Mouse (Mus musculus): ENCODE measurements at regions not wholly inside any gene's neighbourhood (a gene's known extent, or its start where the extent isn't known, plus 50 kb on each side); places are given as distances from the start of the nearest gene placed in this dataset.

- in situ Hi-C loops (cut with MboI, MseI) = loop anchor here in 1 of 2 experiments (5.0 kb wide), 1 partner anchor 103 kb away; no protein-coding TSS in a partner anchor
These were observed 53.4 kb upstream of the Jun start for GRCm38 (mm10) chr4:95105424-95105823.

DNA sequence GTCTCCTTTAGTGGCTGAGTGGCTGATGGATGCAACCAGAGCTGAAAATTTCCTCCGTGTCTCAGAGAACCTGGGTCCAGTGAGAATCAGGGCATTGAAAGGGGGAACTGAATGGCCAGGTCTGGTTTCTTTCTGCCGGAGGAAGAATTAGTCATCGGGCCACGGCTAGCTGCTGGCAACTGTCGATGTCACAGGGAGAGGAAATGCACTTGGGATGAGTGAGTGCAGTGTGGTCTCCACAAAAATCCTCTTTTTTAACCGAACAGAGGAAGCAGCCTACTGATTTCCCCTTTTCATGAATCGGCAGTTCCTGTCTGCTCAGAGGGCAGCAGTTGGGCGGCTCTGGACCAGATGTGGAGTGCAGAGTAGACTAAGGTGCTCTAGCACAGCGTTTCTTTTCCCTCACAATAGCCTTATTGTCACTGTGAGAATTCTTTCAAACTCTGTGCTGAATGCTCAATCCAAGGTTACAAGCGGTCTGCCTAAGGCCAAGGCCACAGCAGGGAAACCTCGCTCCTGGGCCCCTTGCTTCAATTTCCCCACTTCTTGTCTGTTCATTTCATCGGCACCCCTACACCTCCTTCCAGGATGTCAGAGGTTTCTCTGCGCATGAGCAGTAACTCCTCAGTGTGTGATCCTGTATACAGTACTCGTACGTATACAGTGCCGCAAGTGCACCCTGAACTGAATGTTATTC lies 54.1 kb upstream of the Jun start:
- in situ Hi-C loops (cut with MboI, MseI) = loop anchor here in 1 of 2 experiments (5.0 kb wide), 1 partner anchor 104 kb away; no protein-coding TSS in a partner anchor

DNA sequence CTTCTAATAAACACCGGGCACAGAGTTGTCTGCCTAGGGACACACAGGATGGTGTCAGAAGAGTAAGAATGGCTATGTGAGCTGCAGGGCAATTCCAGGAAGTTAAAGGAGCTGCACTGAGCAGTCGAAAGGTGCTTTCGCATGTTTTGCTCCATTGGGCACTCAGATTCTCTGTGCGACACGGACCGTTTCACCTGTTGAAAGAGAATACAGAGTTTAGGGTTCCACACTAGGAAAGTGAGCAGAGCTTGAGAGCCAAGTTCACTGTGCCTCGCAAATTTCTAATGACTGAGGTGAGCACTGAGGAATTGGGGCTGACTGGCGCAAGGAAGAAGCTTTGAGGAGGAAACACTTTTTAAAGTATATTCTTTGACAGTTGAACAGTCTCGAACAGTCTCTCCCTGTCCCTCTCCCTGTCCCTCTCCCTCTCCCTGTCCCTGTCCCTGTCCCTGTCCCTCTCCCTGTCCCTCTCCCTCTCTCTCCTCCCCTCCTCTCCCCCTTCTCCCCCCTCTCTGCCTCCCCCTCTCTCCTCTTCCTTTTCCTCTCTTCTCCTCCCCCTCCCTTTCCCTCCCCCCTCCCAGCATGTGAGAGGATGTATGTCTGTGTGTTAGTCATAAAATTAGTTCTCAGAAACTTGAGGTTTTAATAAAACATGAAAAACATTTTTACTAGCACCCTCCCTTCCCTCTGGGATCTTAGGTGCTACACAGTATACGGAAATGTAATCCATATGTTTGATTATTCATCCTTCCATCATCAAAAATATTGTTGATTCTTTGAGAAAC lies 55.1 kb upstream of the Jun start:
- in situ Hi-C loops (cut with MboI, MseI) = loop anchor here in 1 of 2 experiments (5.0 kb wide), 1 partner anchor 105 kb away; no protein-coding TSS in a partner anchor

DNA sequence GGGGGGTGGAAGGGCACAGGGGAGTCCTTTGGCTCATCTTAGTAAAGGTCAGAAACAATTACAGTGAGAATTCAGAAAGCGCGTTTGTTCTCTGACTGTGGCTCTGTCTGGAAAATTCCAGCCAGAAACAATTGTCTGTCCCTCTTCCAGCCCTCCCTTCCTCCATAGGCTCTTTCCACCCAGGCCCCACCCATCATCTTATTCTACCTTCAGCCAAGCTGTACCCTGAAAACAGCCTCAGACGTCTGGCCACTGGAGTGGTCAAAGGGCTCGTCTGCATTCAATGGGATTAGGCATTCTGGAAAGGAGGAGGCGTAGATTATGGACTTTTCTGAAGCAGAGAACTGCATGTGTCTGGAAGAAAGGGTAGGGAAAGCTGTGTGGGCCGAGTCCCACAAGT lies 56.8 kb upstream of the Jun start:
- in situ Hi-C loops (cut with MboI, MseI) = loop anchor here in 1 of 2 experiments (5.0 kb wide), 1 partner anchor 107 kb away; no protein-coding TSS in a partner anchor

- in situ Hi-C loops (cut with MboI, MseI) = no loop called here
These were observed 58.8 kb upstream of the Jun start for GRCm38 (mm10) chr4:95110828-95111227.

- in situ Hi-C loops (cut with MboI, MseI) = no loop called here
These were observed 65.2 kb upstream of the Jun start for GRCm38 (mm10) chr4:95117158-95117681.

- in situ Hi-C loops (cut with MboI, MseI) = no loop called here
These were observed 68.9 kb upstream of the Jun start for GRCm38 (mm10) chr4:95120876-95121275.

- in situ Hi-C loops (cut with MboI, MseI) = no loop called here
These were observed 73.3 kb upstream of the Jun start for GRCm38 (mm10) chr4:95125346-95125745.

DNA sequence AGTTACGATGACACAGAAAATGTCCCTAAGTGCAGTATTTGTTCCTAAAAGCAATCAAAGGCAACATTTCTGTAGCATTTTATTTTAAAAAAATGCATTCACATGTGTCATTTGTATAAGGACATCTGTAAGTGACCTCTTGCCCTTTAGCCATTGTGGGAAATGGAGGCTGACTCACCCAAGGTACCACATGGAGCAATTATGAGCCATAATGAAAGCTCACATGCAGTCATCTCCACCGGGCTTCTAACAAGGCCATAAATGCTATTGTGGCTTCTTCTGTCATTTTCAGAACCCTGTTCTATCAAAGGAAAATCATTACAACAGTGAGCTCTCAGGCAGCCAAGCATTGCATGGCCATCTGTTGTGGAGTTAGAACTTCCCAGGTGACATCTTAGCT lies 75.9 kb upstream of the Jun start:
- in situ Hi-C loops (cut with MboI, MseI) = no loop called here

GRCm38 (mm10) chr4:95133815-95134214 lies 81.8 kb upstream of the Jun start:
- in situ Hi-C loops (cut with MboI, MseI) = no loop called here

- in situ Hi-C loops (cut with MboI, MseI) = no loop called here
These were observed 82.6 kb upstream of the Jun start for GRCm38 (mm10) chr4:95134611-95135010.

DNA sequence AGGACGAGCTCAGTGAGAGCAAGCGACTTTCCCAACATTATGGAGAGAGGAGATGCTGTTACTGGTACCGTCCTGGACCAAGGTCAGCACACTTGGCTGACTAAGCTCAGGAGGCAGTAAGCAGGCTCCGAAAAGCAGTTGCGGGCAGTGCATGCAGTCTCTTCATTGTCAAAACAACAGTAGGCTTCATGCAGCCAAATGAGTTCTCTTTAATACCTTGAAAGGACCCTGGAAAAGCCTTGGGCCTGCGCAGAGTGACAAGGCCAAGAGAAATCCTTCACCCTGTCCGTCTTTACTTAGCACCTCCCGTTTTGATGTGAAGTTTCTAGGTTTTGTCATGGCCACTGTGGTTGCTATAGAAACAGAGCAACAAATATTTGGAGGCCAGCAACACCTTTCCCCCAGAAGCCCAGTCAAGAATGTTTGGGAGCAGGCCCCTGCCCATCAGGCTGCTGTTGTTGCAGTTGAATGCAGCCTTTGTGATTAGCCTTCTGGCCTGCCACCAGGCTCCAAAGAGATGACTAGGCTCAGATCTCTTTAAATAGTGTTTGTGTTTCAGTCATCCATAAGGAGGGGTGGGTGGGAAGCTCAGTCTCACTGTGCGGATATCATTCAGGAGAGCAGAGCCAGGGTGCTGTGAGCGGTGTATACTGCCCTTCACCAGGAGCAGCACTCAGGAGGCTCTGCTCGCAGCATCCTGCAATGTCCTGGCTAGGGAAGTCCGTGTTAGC lies 85.6 kb upstream of the Jun start:
- in situ Hi-C loops (cut with MboI, MseI) = no loop called here

DNA sequence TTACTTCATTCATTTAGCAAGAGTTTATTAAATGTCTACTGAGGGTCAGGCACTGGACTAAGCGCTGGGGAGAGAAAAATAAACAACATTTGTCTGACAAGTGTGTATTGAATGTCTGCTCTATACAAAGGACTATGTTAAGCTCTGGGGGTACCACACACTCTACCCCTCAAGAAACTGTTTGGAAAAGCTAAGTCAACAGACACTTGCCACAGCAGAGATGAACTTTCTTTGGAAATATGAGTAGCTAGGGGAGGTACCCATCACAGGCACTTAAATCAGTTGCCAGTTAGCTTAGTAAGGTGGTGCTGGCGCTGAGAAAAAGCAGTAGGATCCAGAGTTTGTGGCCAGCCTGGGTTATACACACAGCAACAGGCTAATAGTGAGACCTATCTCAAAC lies 86.7 kb upstream of the Jun start:
- in situ Hi-C loops (cut with MboI, MseI) = no loop called here

GRCm38 (mm10) chr4:95141253-95141652 lies 89.2 kb upstream of the Jun start:
- in situ Hi-C loops (cut with MboI, MseI) = no loop called here

GRCm38 (mm10) chr4:95143130-95143529 lies 91.1 kb upstream of the Jun start:
- in situ Hi-C loops (cut with MboI, MseI) = no loop called here

DNA sequence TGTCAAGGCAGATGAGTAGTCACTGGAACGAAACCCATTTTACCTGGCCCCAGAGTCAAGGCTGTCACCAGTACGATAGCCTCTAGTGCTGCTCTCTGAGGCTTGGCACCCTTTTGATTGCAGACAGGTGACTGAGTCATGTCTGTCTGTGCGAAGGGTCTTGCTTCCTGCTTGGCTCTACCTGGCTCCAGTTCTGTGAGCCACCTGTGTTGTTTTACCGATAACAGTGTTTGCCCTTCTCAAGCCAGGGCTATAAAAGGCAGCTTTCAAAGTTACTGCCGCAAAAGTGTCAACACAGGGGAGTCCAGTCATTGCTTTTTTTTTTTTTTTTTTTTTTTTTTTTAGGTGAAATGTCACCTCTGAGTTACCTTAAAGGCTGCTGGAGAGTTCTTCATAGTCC lies 91.6 kb upstream of the Jun start:
- in situ Hi-C loops (cut with MboI, MseI) = no loop called here

GRCm38 (mm10) chr4:95144440-95144839 lies 92.4 kb upstream of the Jun start:
- in situ Hi-C loops (cut with MboI, MseI) = no loop called here

- in situ Hi-C loops (cut with MboI, MseI) = no loop called here
These were observed 94.2 kb upstream of the Jun start for GRCm38 (mm10) chr4:95146268-95146667.

DNA sequence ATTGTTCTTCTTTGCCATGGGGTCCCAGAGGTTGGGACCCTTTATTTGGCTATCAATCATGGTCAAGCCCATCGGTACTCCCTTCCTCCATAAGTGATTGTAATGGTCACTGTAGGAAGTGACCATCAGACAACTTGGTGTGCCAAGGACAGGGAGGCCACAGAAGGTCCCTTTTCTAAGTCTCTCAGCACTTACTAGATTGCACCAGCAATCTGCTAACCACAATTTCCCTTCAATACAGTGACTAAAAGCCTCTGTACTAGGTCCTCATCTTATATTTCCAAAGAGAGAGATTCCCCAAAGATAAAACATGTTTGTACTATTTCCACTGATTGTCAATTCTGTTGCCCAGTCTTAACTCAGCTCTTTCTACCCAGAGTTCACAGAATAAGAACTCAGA lies 96.6 kb upstream of the Jun start:
- in situ Hi-C loops (cut with MboI, MseI) = no loop called here

GRCm38 (mm10) chr4:95151678-95152077 lies 99.7 kb upstream of the Jun start:
- in situ Hi-C loops (cut with MboI, MseI) = loop anchor here in 1 of 2 experiments (25.0 kb wide), 2 partner anchors 539 to 1814 kb away; partner anchors contain the start of genes Ift74, Plaa and Tusc1

- in situ Hi-C loops (cut with MboI, MseI) = loop anchor here in 1 of 2 experiments (25.0 kb wide), 2 partner anchors 540 to 1815 kb away; partner anchors contain the start of genes Ift74, Plaa and Tusc1
These were observed 100.6 kb upstream of the Jun start for GRCm38 (mm10) chr4:95152431-95153115.

Measured in T-helper 17 cell (primary cell).